Mouse (Mus musculus) erythroblast, embryonic 14.5 days (primary cell): ENCODE measurements around the gene Hist1h1t.
"Not testable (repeated sequence)": the region's sequence is repeated elsewhere in the genome, so short reads cannot be mapped to it uniquely, and the experiment has no call there.

ENCODE experiments used
- GATA1 ChIP-seq: IDR thresholded peaks from 2 replicates; pipeline ENCODE4 v1.6.1; 2012; ENCODE audit warnings: low read length, inconsistent platforms, mixed read lengths
- TAL1 ChIP-seq: IDR thresholded peaks from 3 replicates; pipeline ENCODE4 v1.6.1; 2012; ENCODE audit warnings: low read length, inconsistent platforms, mixed read lengths

DNA sequence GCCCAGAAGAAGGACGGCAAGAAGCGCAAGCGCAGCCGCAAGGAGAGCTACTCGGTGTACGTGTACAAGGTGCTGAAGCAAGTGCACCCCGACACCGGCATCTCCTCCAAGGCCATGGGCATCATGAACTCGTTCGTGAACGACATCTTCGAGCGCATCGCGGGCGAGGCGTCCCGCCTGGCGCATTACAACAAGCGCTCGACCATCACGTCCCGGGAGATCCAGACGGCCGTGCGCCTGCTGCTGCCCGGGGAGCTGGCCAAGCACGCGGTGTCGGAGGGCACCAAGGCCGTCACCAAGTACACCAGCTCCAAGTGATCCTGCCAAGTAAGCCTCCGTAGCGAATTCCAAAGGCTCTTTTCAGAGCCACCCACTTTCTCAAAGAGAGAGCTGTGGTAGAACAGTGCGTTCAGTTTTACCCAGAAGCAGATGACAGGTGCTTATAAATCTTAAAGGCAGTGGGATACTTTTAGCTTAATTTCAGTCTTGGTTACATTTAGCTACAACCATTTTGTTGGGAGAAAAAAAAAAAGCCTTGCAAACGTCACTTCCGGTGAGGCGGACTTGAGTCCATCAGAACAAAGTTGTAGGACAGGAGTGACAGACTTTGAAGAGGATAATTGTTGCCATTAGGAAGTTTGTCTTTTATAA, 11.2 kb upstream of the Hist1h1t start:
- not testable (repeated sequence) for TF ChIP-seq GATA1, TAL1
